Mouse (Mus musculus) testis, adult 2 months (tissue): ENCODE results near the gene Dennd1b. TPM values are rescaled to one million over a fixed set of nuclear protein-coding genes. Genes with fewer than 3 reads are reported as not detected.

ENCODE experiments used
- H3K27ac ChIP-seq: fragments of 200-500 bp; 2 replicates; pipeline ENCODE4 v1.5.1; 2012; ENCODE audit warnings: low read depth, low read length; ENCODE audit not compliant: control insufficient read depth, insufficient read depth
- H3K27me3 ChIP-seq: fragments of 200-500 bp; 2 replicates; pipeline ENCODE4 v1.6.1; 2012; ENCODE audit warnings: mild to moderate bottlenecking, low read length, moderate library complexity; ENCODE audit not compliant: control insufficient read depth, insufficient read depth
- H3K36me3 ChIP-seq: fragments of 200-500 bp; 2 replicates; pipeline ENCODE4 v1.6.1; 2012; ENCODE audit warnings: mild to moderate bottlenecking, low read length; ENCODE audit not compliant: control insufficient read depth, insufficient read depth
- H3K4me1 ChIP-seq: fragments of 200-500 bp; 2 replicates; pipeline ENCODE4 v1.6.1; 2012; ENCODE audit warnings: low read length; ENCODE audit not compliant: control insufficient read depth, insufficient read depth
- H3K4me3 ChIP-seq: fragments of 200-500 bp; 2 replicates; pipeline ENCODE4 v1.5.1; 2012; ENCODE audit warnings: low read depth, mild to moderate bottlenecking, low read length, moderate library complexity, mixed read lengths; ENCODE audit not compliant: control insufficient read depth
- CTCF ChIP-seq: fragments of 200-500 bp; IDR thresholded peaks from 2 replicates; pipeline ENCODE4 v1.5.1; 2012; ENCODE audit warnings: low read depth, mild to moderate bottlenecking, inconsistent platforms, low read length, moderate library complexity; ENCODE audit not compliant: control insufficient read depth, insufficient read depth, insufficient replicate concordance
- POLR2A ChIP-seq: fragments of 200-500 bp; IDR thresholded peaks from 2 replicates; pipeline ENCODE4 v1.6.1; 2012; ENCODE audit warnings: low read depth, mild to moderate bottlenecking, inconsistent platforms, low read length, moderate library complexity; ENCODE audit not compliant: control insufficient read depth
- polyA plus RNA-seq: library from polyadenylated mRNA; depleted of rRNA; stranded (reverse); fragments of >200 nt; gene quantifications from 2 replicates; pipeline ENCODE4 v1.2.3, GENCODE M21; 2012

Dennd1b gene
- polyA plus RNA-seq, 1 experiment: 5.8 TPM

- H3K4me1 ChIP-seq: no peaks in the 10 kb centered on the region
- no peak overlapping the region for H3K27ac ChIP-seq
- TF ChIP-seq CTCF (no peak), POLR2A (no peak)
- no peak overlapping the region for H3K4me3 ChIP-seq
- H3K27me3 ChIP-seq: no peaks in the 10 kb centered on the region
- no peaks in the 10 kb centered on the region for H3K36me3 ChIP-seq
Observed at GRCm38 (mm10) chr1:139096369-139096768, 133.1 kb downstream of the Dennd1b start.

DNA sequence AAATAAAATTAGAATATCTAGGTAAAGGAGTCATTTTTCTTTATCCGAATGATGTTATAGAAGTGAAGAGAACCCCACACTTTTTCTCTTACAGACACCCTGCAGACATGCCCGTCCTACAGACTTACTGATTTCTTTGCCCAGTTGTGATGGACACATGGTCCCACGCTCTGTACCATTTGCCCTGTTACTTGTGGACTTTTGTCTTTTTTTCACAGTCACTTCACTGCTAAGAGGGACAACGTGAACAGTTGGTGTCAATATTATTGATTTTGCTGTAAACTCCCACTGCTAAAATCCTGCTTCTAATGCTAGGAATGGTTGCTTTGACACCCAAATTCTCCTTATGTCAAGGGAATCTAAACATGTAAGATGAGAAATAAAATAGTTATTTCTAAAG, 134.9 kb downstream of the Dennd1b start:
- Histone ChIP-seq H3K4me3 (no peak overlapping the region), H3K27me3 (no peaks in the 10 kb centered on the region), H3K27ac (no peak overlapping the region), H3K4me1 (no peaks in the 10 kb centered on the region), H3K36me3 (no peaks in the 10 kb centered on the region; the same call in 1 of the 2 replicates)
- TF ChIP-seq POLR2A: no peak
- no peak for TF ChIP-seq CTCF

- Histone ChIP-seq H3K4me3 (no peak overlapping the region), H3K27ac (no peak overlapping the region), H3K36me3 (no peaks in the 10 kb centered on the region; the same call in 1 of the 2 replicates), H3K4me1 (no peaks in the 10 kb centered on the region), H3K27me3 (no peaks in the 10 kb centered on the region)
- no peak for TF ChIP-seq POLR2A
- TF ChIP-seq CTCF: no peak
Observed at GRCm38 (mm10) chr1:139101725-139102124, 138.5 kb downstream of the Dennd1b start.

DNA sequence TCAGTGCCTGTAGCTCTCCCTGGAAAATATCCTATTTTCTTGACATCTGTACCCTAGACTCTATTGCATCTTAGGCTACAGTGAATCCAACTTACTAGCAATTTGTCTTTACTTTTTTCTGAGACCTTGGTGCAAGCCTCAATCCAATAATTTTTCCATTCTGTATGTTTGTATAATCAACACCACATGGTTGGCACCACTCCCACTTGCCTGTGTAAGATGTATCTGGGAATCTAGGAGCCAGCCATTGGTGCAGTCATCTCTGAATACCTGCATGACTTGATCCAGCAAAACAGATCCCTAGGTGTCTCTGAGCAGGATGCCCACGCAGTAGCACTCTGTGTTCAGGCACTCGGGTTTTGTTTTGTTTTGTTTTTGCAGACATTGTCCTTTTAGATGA, 145.0 kb downstream of the Dennd1b start:
- H3K27ac ChIP-seq: no peak overlapping the region
- H3K36me3 ChIP-seq: no peaks in the 10 kb centered on the region
- no peaks in the 10 kb centered on the region for H3K27me3 ChIP-seq
- H3K4me1 ChIP-seq: no peaks in the 10 kb centered on the region
- no peak for TF ChIP-seq POLR2A
- no peak for TF ChIP-seq CTCF
- H3K4me3 ChIP-seq: no peak overlapping the region

DNA sequence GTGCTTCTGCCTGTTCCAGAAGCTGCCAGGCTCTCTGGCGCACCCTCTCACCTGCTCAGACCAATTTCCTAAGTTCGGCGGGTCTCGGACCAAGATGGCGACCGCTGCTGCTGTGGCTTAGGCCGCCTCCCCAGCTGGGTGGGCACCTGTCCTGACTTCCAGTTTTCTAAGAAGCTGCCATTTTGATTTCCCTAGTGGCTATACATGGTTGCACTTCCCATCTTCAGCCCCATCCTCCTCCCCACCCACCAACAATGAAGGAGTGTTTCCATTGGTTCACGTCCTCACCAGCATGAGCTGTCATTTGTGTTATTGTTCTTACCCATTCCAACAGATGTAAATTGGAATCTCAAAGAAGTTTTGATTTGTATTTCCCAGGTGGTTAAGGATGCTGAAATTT, 159.4 kb downstream of the Dennd1b start:
- Histone ChIP-seq H3K4me3 (peak overlapping the region; percentile 6), H3K27me3 (no peaks in the 10 kb centered on the region), H3K27ac (no peak overlapping the region), H3K4me1 (no peaks in the 10 kb centered on the region), H3K36me3 (no peaks in the 10 kb centered on the region)
- TF ChIP-seq POLR2A: no peak
- TF ChIP-seq CTCF: no peak

- Histone ChIP-seq H3K36me3 (no peaks in the 10 kb centered on the region), H3K27ac (no peak overlapping the region), H3K27me3 (no peaks in the 10 kb centered on the region), H3K4me1 (no peaks in the 10 kb centered on the region), H3K4me3 (no peak overlapping the region)
- TF ChIP-seq CTCF (no peak), POLR2A (no peak)
Observed at GRCm38 (mm10) chr1:139139644-139140043, 176.4 kb downstream of the Dennd1b start.

DNA sequence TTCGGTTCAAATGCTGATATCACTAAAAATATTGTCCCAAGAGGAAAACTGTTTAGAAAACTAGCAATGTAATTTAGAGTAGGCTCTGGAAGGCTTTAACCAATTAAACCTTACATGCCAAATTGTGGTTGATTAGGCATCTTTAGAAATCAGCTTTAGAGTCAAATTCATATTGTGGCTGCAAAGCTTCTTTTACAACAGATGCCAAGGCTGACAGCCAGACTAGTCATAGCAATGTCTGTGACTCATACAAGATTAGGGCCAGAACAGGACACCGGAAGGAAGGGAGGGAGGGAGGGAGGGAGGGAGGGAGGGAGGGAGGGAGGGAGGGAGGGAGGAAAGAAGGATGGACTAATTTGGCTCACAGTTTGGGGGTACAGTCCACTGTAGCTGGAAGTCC, 182.3 kb downstream of the Dennd1b start:
- Histone ChIP-seq H3K4me3 (no peak overlapping the region), H3K27ac (no peak overlapping the region), H3K36me3 (no peaks in the 10 kb centered on the region), H3K4me1 (no peaks in the 10 kb centered on the region), H3K27me3 (no peaks in the 10 kb centered on the region)
- TF ChIP-seq CTCF: no peak
- TF ChIP-seq POLR2A: no peak

GRCm38 (mm10) chr1:139146306-139146705, 183.1 kb downstream of the Dennd1b start:
- TF ChIP-seq POLR2A (no peak), CTCF (no peak)
- H3K27ac ChIP-seq: no peak overlapping the region
- no peaks in the 10 kb centered on the region for H3K4me1 ChIP-seq
- H3K36me3 ChIP-seq: no peaks in the 10 kb centered on the region
- H3K4me3 ChIP-seq: no peak overlapping the region
- no peaks in the 10 kb centered on the region for H3K27me3 ChIP-seq
